Mouse (Mus musculus) C2C12 (cell line): ENCODE results near the gene Acacb.

Experiments used
- CTCF ChIP-seq: IDR thresholded peaks from one replicate; pipeline ENCODE4 v1.5.1; 2011; ENCODE audit not compliant: control insufficient read depth, insufficient read depth, insufficient read length
- MAX ChIP-seq: IDR thresholded peaks from one replicate; pipeline ENCODE4 v1.6.1; 2011; ENCODE audit warnings: mild to moderate bottlenecking, control low read depth
- MYOD1 ChIP-seq: IDR thresholded peaks from one replicate; pipeline ENCODE4 v1.6.1; 2011; ENCODE audit warnings: low read depth; ENCODE audit not compliant: control insufficient read depth, insufficient read length
- MYOG ChIP-seq: IDR thresholded peaks from one replicate; pipeline ENCODE4 v1.6.1; 2011; ENCODE audit not compliant: control insufficient read depth, insufficient read length; ENCODE audit errors: extremely low read depth
- USF1 ChIP-seq: IDR thresholded peaks from one replicate; pipeline ENCODE4 v1.6.1; 2011; ENCODE audit warnings: low read depth, mild to moderate bottlenecking, control low read depth, moderate library complexity

DNA sequence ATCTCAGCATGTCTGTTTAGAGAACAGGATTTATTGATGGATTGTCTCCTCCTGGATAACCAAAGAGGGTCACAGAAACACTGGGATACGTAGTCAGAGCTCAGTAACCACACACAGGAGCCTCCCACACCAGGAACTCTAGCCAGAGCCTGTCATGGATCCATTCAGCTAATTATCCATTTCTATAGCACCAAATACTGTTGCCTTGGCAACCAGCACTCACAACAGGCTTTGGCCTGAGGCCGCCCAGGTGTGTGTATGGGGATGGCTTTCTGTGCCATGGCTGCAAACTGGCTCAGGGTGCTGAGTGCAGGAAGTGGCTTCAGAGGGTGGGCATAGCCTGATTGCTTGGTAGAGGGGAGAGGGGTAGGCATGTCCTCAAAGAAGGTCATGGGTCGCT, 143.7 kb downstream of the Acacb start:
- TF ChIP-seq CTCF = no peak
- no peak for TF ChIP-seq MYOG
- no peak for TF ChIP-seq MYOD1
- TF ChIP-seq MAX = no peak
- TF ChIP-seq USF1 = no peak
